Mouse (Mus musculus) erythroblast, embryonic 14.5 days (primary cell): Measurements from ENCODE around the gene Mucl2. TPM values are rescaled to one million over a fixed set of nuclear protein-coding genes. Genes with fewer than 3 reads are reported as not detected.
"Not testable (repeated sequence)": the region's sequence is repeated elsewhere in the genome, so short reads cannot be mapped to it uniquely, and the experiment has no call there.

ENCODE experiments used
- H3K27me3 ChIP-seq: 2 replicates; pipeline ENCODE4 v1.6.1; 2012; ENCODE audit warnings: inconsistent platforms; ENCODE audit not compliant: control insufficient read depth
- H3K36me3 ChIP-seq: 2 replicates; pipeline ENCODE4 v1.6.1; 2012; ENCODE audit warnings: mild to moderate bottlenecking, inconsistent platforms; ENCODE audit not compliant: control insufficient read depth
- H3K4me1 ChIP-seq: 2 replicates; pipeline ENCODE4 v1.6.1; 2012; ENCODE audit warnings: inconsistent platforms; ENCODE audit not compliant: control insufficient read depth
- H3K4me3 ChIP-seq: replicated peaks from 2 replicates; pipeline ENCODE3; 2012; ENCODE audit warnings: moderate library complexity, mild to moderate bottlenecking, inconsistent platforms
- H3K9me3 ChIP-seq: 2 replicates; pipeline ENCODE4 v1.6.1; 2012; ENCODE audit warnings: low read length, inconsistent platforms, mixed read lengths; ENCODE audit not compliant: control insufficient read depth
- GATA1 ChIP-seq: IDR thresholded peaks from 2 replicates; pipeline ENCODE4 v1.6.1; 2012; ENCODE audit warnings: low read length, inconsistent platforms, mixed read lengths
- TAL1 ChIP-seq: IDR thresholded peaks from 3 replicates; pipeline ENCODE4 v1.6.1; 2012; ENCODE audit warnings: low read length, inconsistent platforms, mixed read lengths
- polyA plus RNA-seq: library from polyadenylated mRNA; stranded (reverse); fragments of >175 nt; gene quantifications from 2 replicates; pipeline ENCODE4 v1.2.3, GENCODE M21; 2012

Mucl2 gene
- polyA plus RNA-seq: not detected in 2 replicates

DNA sequence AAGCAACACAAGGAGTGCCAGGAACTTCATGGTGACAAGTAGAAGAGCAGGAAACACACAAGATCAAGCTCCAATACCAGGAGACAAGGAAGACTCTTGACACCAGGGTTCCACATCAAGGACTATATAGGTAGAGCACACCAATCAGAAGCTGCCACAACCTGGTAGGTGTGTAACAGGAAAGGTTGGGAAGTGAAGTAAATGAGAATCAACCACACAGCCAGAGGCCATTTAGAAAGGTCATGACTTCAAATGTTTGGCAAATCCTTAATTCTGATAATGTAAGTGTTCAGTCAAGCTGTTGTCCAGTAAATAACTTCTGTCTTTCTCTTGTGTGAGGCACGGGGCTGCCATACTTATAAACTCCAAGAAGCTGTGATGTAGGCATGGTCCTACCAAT, at the start of gene Mucl2:
Gene Mucl2, minus strand, starts transcription at position 101 of the 400 bp plus-strand sequence.
- Histone ChIP-seq H3K4me3 (no peak within 1 kb of the TSS), H3K36me3 (no peaks in the 10 kb centered on the region), H3K4me1 (no peaks in the 10 kb centered on the region), H3K9me3 (no peaks in the 10 kb centered on the region), H3K27me3 (no peaks in the 10 kb centered on the region)
- no peak for TF ChIP-seq GATA1
- no peak for TF ChIP-seq TAL1

DNA sequence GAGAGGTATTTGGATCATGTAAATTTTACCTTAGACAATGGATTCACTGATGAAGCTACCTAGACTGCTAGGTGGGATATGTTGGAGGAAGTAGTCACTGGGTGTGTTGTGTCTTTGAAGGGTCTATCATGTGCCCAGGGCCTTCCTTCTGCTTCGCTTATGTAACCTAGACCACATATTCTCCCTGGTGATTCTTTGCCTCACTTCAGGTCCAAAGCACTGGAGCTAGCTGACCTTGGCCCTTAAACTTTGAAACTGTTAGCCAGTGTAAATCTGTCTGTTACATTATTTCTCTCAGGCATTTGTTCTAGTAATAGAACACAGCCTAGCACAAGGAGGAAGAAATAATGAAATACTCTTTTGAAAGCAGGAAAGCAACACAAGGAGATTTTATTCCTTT, 13.9 kb upstream of the Mucl2 start:
- H3K4me1 ChIP-seq, H3K27me3 ChIP-seq, H3K4me3 ChIP-seq, H3K36me3 ChIP-seq: not testable (repeated sequence)
- peaks cover 10% of the 10 kb centered on the region for H3K9me3 ChIP-seq

Other genes with a start within 250 kb of the Mucl2 start
- gene Mucl1, start 143.8 kb downstream of the Mucl2 start, polyA plus RNA-seq: not detected in 2 replicates